Mouse (Mus musculus) heart, embryonic 15.5 days (tissue): ENCODE measurements around the gene Dhrs2. TPM values are rescaled to one million over a fixed set of nuclear protein-coding genes. Genes with fewer than 3 reads are reported as not detected.

Source experiments
- ATAC-seq: fragments of 200-750 bp; cut with Nextera tagmentation; replicated peaks from 2 replicates; pipeline ENCODE4 v1.8.0; 2017; ENCODE audit warnings: low read depth, moderate TSS enrichment; ENCODE audit not compliant: insufficient number of reproducible peaks, insufficient read depth, low FRiP score
- H3K27ac ChIP-seq: fragments of 300-500 bp; sonication (generic); 2 replicates; pipeline ENCODE4 v1.5.1; 2015; ENCODE audit warnings: mild to moderate bottlenecking, inconsistent platforms
- H3K27me3 ChIP-seq: fragments of 300-500 bp; sonication (generic); 2 replicates; pipeline ENCODE4 v1.6.1; 2015; ENCODE audit warnings: inconsistent platforms
- H3K36me3 ChIP-seq: fragments of 300-500 bp; sonication (generic); 2 replicates; pipeline ENCODE4 v1.6.1; 2015; ENCODE audit warnings: mild to moderate bottlenecking, inconsistent platforms
- H3K4me1 ChIP-seq: fragments of 300-500 bp; sonication (generic); replicated peaks from 2 replicates; pipeline ENCODE4 v1.6.1; 2015; ENCODE audit warnings: inconsistent platforms
- H3K4me2 ChIP-seq: fragments of 300-500 bp; sonication (generic); 2 replicates; pipeline ENCODE4 v1.6.1; 2015; ENCODE audit warnings: inconsistent platforms, mild to moderate bottlenecking, moderate library complexity
- H3K4me3 ChIP-seq: fragments of 300-500 bp; sonication (generic); 2 replicates; pipeline ENCODE4 v1.5.1; 2015; ENCODE audit warnings: mild to moderate bottlenecking, inconsistent platforms
- H3K9ac ChIP-seq: fragments of 300-500 bp; sonication (generic); 2 replicates; pipeline ENCODE4 v1.6.1; 2015; ENCODE audit warnings: mild to moderate bottlenecking, inconsistent platforms
- H3K9me3 ChIP-seq: fragments of 300-500 bp; sonication (generic); replicated peaks from 2 replicates; pipeline ENCODE4 v1.6.1; 2016; ENCODE audit warnings: inconsistent platforms
- WGBS: fragments of 180-500 bp; shearing (Covaris S2); methylation state at CpG from one replicate; pipeline ENCODE4 v1.1.7; 2015; ENCODE audit warnings: mixed read lengths; 5-methylcytosine and 5-hydroxymethylcytosine counted together
- polyA plus RNA-seq: library from polyadenylated mRNA; unstranded; fragments of >200 nt; fragmentation: Nextera tagmentation; extraction: Ambion mirVana; gene quantifications from 2 replicates; pipeline ENCODE4 v1.2.1, GENCODE M21; 2015

Dhrs2 gene
- polyA plus RNA-seq, 1 experiment from 2014 or later, result not detected

DNA sequence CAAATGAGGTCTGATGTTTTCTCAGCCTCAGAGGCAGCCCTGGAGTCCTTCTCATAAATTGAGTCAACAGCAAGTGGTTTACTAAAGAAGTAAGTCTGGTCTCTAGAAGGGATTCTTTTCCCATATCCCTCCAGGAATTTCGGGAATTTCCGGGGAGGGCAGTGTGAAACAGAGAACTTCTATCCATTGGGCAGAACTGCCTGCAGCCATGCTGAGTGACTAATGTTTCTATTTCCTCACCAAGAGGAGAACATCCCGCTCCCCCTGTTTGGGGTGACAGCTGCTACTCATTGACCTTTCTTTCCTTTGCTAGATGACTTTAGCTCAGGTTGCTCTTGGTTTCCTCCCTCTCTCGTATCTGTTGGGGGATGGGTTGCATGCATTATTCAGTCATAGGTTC is 31.8 kb downstream of the Dhrs2 start:
- Histone ChIP-seq H3K27me3 (no peaks in the 10 kb centered on the region), H3K9me3 (no peaks in the 10 kb centered on the region), H3K4me2 (no peak overlapping the region), H3K4me1 (no peaks in the 10 kb centered on the region), H3K9ac (no peak overlapping the region), H3K27ac (no peak overlapping the region), H3K36me3 (no peaks in the 10 kb centered on the region), H3K4me3 (no peak overlapping the region)
- no peak for ATAC-seq
- WGBS, result 52% methylated on average over 4 of the region's 4 CpGs

DNA sequence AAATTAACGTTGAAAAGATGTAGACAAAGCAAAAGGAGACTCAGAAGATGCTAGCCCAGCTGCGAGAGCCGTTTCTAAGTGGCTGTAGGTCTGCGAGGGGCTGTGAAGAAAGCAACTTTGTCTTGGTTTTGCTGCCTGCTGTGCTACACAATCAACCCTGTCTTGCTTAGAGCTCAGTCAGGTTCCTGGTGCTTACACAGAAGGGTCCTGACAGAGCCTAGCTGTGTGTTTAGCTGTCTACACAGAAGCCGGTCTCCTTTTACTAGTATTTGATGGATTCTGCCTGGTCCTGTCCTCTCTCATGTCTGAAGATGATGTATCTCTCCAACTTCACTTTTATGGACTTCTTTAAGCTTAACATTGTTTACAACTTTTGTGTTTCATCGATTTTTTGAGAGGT is 33.6 kb downstream of the Dhrs2 start:
- no peak overlapping the region for H3K27ac ChIP-seq
- no peak overlapping the region for H3K9ac ChIP-seq
- no peak for ATAC-seq
- H3K27me3 ChIP-seq, result no peaks in the 10 kb centered on the region
- H3K4me3 ChIP-seq, result no peak overlapping the region
- H3K36me3 ChIP-seq, result no peaks in the 10 kb centered on the region
- no peaks in the 10 kb centered on the region for H3K9me3 ChIP-seq
- 75% methylated on average over 6 of the region's 6 CpGs for whole genome bisulfite sequencing
- H3K4me2 ChIP-seq, result no peak overlapping the region
- no peaks in the 10 kb centered on the region for H3K4me1 ChIP-seq

DNA sequence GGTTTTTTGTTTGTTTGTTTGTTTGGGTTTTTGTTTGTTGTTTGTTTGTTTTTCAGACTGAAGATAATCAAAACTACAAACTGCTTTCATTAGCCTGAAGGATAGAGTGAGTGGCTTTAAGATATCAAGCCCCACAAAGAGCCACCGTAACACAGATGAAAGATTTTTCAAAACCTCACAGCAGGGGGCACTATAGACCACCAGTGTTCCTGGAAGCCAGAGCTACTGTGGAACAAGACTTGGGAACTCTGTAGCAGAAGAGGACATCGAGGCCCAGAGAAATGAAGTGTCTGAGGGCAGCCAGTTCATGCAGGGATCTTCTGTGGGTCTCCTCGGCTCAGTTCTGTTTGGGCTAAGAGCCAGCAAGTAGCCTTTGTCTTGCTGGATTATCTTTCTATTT is 49.4 kb downstream of the Dhrs2 start:
- no peak for ATAC-seq

GRCm38 (mm10) chr14:55273023-55273422 is 51.2 kb downstream of the Dhrs2 start:
- H3K27ac ChIP-seq, result no peak overlapping the region
- ATAC-seq, result no peak
- 50% methylated on average over 4 of the region's 4 CpGs for WGBS

More for the DNA sequence above, 49.4 kb downstream of the Dhrs2 start:
- H3K4me1 ChIP-seq, result no peaks in the 10 kb centered on the region
- H3K4me3 ChIP-seq, result no peak overlapping the region
- H3K9me3 ChIP-seq, result no peaks in the 10 kb centered on the region
- H3K27me3 ChIP-seq, result no peaks in the 10 kb centered on the region
- H3K4me2 ChIP-seq, result no peak overlapping the region
- 27% methylated on average over 3 of the region's 3 CpGs for WGBS
- no peak overlapping the region for H3K9ac ChIP-seq
- H3K36me3 ChIP-seq, result no peaks in the 10 kb centered on the region
- H3K27ac ChIP-seq, result no peak overlapping the region

DNA sequence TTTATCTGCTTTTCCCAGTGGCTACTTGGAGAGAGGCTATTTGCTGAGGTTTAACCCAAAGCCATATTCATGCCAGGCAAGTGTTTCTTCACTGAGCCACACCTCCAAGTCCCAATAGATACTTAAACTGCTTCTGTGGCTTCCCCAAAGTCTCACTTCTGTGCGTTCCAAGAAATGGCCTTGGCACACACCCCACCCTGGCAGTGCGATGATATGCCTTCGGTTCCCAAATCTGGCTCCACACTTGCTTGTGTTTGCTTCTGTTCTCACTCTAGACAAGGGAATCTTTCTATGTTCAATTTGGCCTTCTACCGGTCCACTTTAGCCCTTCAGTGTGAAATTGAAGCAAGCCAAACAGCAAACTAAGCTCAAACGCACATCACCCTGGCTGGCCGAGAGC is 53.0 kb downstream of the Dhrs2 start:
- H3K9me3 ChIP-seq, result no peaks in the 10 kb centered on the region
- H3K9ac ChIP-seq, result no peak overlapping the region
- H3K4me2 ChIP-seq, result no peak overlapping the region
- no peaks in the 10 kb centered on the region for H3K4me1 ChIP-seq
- no peaks in the 10 kb centered on the region for H3K36me3 ChIP-seq
- no peaks in the 10 kb centered on the region for H3K27me3 ChIP-seq
- no peak overlapping the region for H3K27ac ChIP-seq
- 81% methylated on average over 6 of the region's 6 CpGs for WGBS
- no peak overlapping the region for H3K4me3 ChIP-seq
- ATAC-seq, result no peak

More at GRCm38 (mm10) chr14:55273023-55273422, 51.2 kb downstream of the Dhrs2 start:
- no peak overlapping the region for H3K4me3 ChIP-seq
- no peak overlapping the region for H3K9ac ChIP-seq
- no peaks in the 10 kb centered on the region for H3K4me1 ChIP-seq
- H3K36me3 ChIP-seq, result no peaks in the 10 kb centered on the region
- no peaks in the 10 kb centered on the region for H3K27me3 ChIP-seq
- H3K9me3 ChIP-seq, result no peaks in the 10 kb centered on the region
- no peak overlapping the region for H3K4me2 ChIP-seq

DNA sequence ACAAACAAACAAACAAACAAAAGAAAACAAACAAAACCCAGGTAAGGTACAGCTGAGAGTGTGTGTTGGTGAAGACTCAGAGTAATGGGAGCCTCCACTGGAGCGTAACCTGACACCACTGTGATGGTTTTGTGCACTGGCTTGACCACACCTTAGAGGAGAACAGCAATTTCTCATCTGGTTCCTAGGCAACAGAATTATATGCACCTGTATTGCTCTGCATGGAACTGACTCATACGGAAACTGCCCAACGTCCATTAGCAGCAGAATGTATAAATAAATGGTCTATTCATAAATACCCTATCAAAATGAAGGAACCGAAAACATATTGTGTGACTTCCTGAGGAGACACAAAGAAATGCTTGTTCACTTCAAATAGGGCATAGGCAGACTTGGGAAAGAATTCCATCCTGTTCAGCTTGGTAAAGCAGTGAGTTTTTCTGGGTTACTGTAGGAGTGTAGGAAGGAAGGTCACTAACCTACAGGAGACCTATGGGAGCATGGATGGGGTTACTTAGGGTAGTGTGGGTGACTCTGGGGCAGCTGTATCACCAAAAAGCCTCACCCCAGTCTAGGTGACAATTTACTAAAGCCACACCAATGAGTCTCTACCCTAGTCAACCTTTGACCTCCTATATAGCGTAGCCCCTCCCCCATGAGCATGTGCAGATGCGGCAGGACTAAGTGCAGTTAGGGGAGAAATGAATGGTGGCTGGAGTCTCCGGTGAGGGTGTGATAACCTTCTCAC is 57.7 kb downstream of the Dhrs2 start:
- Histone ChIP-seq H3K9ac (no peak overlapping the region), H3K9me3 (no peaks in the 10 kb centered on the region), H3K27ac (no peak overlapping the region), H3K36me3 (no peaks in the 10 kb centered on the region), H3K27me3 (no peaks in the 10 kb centered on the region), H3K4me1 (no peaks in the 10 kb centered on the region), H3K4me3 (no peak overlapping the region), H3K4me2 (no peak overlapping the region)
- no peak for ATAC-seq
- WGBS, result 75% methylated on average over 7 of the region's 7 CpGs

Other genes starting within 250 kb of the Dhrs2 start
- not detected in 2 replicates for gene Gm17428, start 245.1 kb upstream of the Dhrs2 start, polyA plus RNA-seq
- gene Myh7, start 227.4 kb upstream of the Dhrs2 start, polyA plus RNA-seq, result 4,763 and 4,914 TPM in 2 replicates
- 56.2 and 57.1 TPM in 2 replicates for gene Ngdn, start 206.6 kb upstream of the Dhrs2 start, polyA plus RNA-seq
- 2.6 and 3.6 TPM in 2 replicates for gene Zfhx2, start 129.7 kb upstream of the Dhrs2 start, polyA plus RNA-seq
- gene Thtpa, start 127.2 kb upstream of the Dhrs2 start, polyA plus RNA-seq, result 13.2 and 15.6 TPM in 2 replicates
- 8.5 and 12.6 TPM in 2 replicates for gene Ap1g2, start 115.4 kb upstream of the Dhrs2 start, polyA plus RNA-seq
- gene Jph4, start 105.1 kb upstream of the Dhrs2 start, polyA plus RNA-seq, result 0.24 and 0.55 TPM in 2 replicates